Mouse (Mus musculus) embryonic facial prominence, embryonic 14.5 days (tissue): ENCODE measurements around the gene Furin. TPM values are rescaled to one million over a fixed set of nuclear protein-coding genes. Genes with fewer than 3 reads are reported as not detected.

ENCODE experiments used
- ATAC-seq: fragments of 200-750 bp; cut with Nextera tagmentation; 2 replicates; pipeline ENCODE4 v1.8.0; 2017; ENCODE audit warnings: low read depth, moderate number of reproducible peaks, moderate TSS enrichment
- DNase-seq: peaks from one replicate; pipeline ENCODE4 v3.0.0-alpha.2; 2015; ENCODE audit warnings: low spot score
- H3K27ac ChIP-seq: fragments of 300-500 bp; sonication (generic); replicated peaks from 2 replicates; pipeline ENCODE4 v1.5.1; 2014; ENCODE audit warnings: low read depth, mild to moderate bottlenecking, low read length, moderate library complexity
- H3K27me3 ChIP-seq: fragments of 300-500 bp; sonication (generic); replicated peaks from 2 replicates; pipeline ENCODE4 v1.6.1; 2014; ENCODE audit warnings: low read length; ENCODE audit not compliant: control insufficient read depth, insufficient read depth
- H3K36me3 ChIP-seq: fragments of 300-500 bp; sonication (generic); 2 replicates; pipeline ENCODE4 v1.6.1; 2014; ENCODE audit warnings: low read length, mixed read lengths; ENCODE audit not compliant: control insufficient read depth, insufficient read depth
- H3K4me1 ChIP-seq: fragments of 300-500 bp; sonication (generic); 2 replicates; pipeline ENCODE4 v1.6.1; 2014; ENCODE audit warnings: antibody characterized with exemption, low read length; ENCODE audit not compliant: control insufficient read depth, insufficient read depth
- H3K4me2 ChIP-seq: fragments of 300-500 bp; sonication (generic); 2 replicates; pipeline ENCODE4 v1.6.1; 2014; ENCODE audit warnings: low read depth, mild to moderate bottlenecking, low read length, moderate library complexity, mixed read lengths
- H3K4me3 ChIP-seq: fragments of 300-500 bp; sonication (generic); 2 replicates; pipeline ENCODE4 v1.5.1; 2014; ENCODE audit warnings: low read depth, mild to moderate bottlenecking, low read length
- H3K9ac ChIP-seq: fragments of 300-500 bp; sonication (generic); 2 replicates; pipeline ENCODE4 v1.6.1; 2014; ENCODE audit warnings: low read depth, mild to moderate bottlenecking, low read length, moderate library complexity, mixed read lengths
- H3K9me3 ChIP-seq: fragments of 300-500 bp; sonication (generic); 2 replicates; pipeline ENCODE4 v1.6.1; 2016; ENCODE audit warnings: low read length; ENCODE audit not compliant: control insufficient read depth
- WGBS: fragments of 180-500 bp; shearing (Covaris S2); extraction: QIAGEN DNeasy Blood & Tissue Kit; methylation state at CpG from one replicate; pipeline ENCODE4 v1.1.7; 2014; 5-methylcytosine and 5-hydroxymethylcytosine counted together
- polyA plus RNA-seq: library from polyadenylated mRNA; unstranded; fragments of >200 nt; fragmentation: Nextera tagmentation; extraction: Ambion mirVana; gene quantifications from 2 replicates; pipeline ENCODE4 v1.2.1, GENCODE M21; 2014

Furin gene
- polyA plus RNA-seq, 1 experiment from 2014 or later, result 17.2 TPM

DNA sequence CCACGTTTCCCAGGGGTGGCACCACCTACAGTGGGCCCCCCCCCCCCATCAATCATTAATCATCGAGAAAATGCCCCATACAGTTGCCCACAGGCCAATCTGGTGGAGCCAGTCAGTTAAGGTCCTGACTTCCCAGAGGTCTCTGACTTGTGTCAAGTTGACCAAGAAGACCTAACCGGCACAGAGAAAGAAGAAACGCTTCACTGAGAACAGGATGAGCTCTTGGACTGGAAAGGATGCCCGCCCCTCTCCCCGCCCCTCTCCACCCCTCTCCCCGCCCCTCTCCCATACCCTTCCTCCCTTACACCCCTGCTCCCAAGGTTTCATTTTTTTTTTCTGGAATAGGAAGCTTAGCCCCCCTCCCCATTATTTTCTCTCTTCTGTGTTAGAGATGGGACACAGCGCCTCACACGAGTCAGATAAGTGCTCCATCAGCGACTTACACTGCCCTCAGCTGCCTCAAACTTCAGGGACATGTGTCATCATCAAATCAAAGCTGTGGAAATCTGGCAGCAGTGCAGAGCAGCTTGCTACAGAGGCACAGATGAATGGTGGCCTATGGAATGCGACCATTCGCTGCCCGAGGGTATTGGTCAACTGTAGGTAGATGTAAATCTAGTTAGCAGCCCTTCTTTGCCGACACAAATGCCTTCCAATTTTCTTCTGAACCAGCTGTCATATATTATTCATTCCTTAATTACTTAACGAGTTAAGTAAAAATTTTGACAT lies 34.0 kb upstream of the Furin start:
- Histone ChIP-seq H3K9me3 (no peaks in the 10 kb centered on the region), H3K4me1 (peaks cover 23% of the 10 kb centered on the region), H3K4me3 (no peak overlapping the region), H3K27ac (no peak overlapping the region; the same call in 1 of the 2 replicates), H3K4me2 (peak overlapping the region; percentile 44), H3K9ac (peak overlapping the region; percentile 40; the same call in 1 of the 2 replicates), H3K27me3 (no peaks in the 10 kb centered on the region), H3K36me3 (no peaks in the 10 kb centered on the region)
- WGBS, result 24% methylated on average over 13 of the region's 15 CpGs
- peak; percentile 12; the same call in 1 of the 2 replicates for ATAC-seq
- peak; percentile 65 for DNase-seq

DNA sequence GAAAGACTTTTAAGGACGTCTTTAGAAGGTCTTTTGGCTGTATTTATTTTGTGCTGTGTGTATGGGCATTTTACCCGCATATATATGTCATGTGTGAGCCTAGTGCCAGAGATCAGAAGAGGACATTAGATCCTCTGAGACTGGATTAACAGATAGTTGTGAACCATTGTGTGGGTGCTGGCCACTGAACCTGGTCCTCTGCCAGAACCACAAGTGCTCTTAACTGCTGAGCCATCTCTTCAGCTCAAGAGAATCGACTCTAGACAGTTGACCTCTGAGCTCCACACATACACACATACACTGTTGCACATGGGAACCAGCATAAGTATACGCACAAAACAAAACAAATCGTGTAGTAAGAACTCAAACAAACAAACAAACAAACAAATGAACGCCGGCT lies 31.3 kb upstream of the Furin start:
- no peak overlapping the region for H3K4me2 ChIP-seq
- H3K9me3 ChIP-seq, result no peaks in the 10 kb centered on the region
- H3K4me1 ChIP-seq, result peaks cover 10% of the 10 kb centered on the region; the same call in 1 of the 2 replicates
- ATAC-seq (no peak), DNase-seq (no peak)
- no peak overlapping the region for H3K4me3 ChIP-seq
- no peaks in the 10 kb centered on the region for H3K27me3 ChIP-seq
- no peaks in the 10 kb centered on the region for H3K36me3 ChIP-seq
- 86% methylated on average over 7 of the region's 7 CpGs for WGBS
- no peak overlapping the region for H3K9ac ChIP-seq
- H3K27ac ChIP-seq, result no peak overlapping the region

DNA sequence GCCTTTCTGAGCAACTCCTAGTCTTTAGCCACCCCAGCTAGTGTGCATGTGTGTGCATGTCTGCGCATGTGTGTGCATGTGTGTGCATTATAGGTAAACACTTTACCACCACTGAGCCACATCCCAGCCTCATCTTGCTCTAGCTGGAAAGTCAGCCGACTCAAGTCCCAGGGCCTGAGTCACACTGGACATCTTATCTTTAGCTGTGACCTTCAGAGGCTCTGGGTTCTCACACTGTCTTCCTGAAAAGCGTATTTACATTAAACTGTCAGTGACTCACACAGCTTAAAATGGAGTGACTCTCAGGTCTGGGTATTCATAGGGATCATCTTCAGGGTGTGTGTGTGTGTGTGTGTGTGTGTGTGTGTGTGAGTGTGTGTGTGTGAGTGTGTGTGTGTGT lies 30.4 kb upstream of the Furin start:
- Histone ChIP-seq H3K27ac (no peak overlapping the region), H3K9ac (no peak overlapping the region), H3K4me3 (no peak overlapping the region), H3K4me2 (no peak overlapping the region), H3K9me3 (no peaks in the 10 kb centered on the region), H3K36me3 (no peaks in the 10 kb centered on the region), H3K27me3 (no peaks in the 10 kb centered on the region), H3K4me1 (peaks cover 9% of the 10 kb centered on the region; the same call in 1 of the 2 replicates)
- WGBS, result 77% methylated on average over 3 of the region's 3 CpGs
- DNase-seq (no peak), ATAC-seq (no peak)

DNA sequence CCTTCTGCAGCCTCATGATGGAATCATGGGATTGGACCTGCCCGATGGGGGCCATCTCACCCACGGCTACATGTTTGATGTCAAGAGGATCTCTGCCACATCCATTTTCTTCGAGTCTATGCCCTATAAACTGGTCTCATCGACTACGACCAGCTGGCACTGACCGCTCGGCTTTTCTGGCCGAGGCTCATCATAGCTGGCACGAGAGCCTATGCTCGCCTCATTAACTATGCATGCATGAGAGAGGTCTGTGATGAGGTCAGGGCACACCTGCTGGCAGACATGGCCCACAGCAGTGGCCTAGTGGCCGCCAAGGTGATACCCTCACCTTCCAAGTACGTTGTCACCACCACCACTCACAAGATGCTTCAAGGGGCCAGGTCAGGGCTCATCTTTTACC lies 24.4 kb upstream of the Furin start:
- H3K27ac ChIP-seq, result no peak overlapping the region

DNA sequence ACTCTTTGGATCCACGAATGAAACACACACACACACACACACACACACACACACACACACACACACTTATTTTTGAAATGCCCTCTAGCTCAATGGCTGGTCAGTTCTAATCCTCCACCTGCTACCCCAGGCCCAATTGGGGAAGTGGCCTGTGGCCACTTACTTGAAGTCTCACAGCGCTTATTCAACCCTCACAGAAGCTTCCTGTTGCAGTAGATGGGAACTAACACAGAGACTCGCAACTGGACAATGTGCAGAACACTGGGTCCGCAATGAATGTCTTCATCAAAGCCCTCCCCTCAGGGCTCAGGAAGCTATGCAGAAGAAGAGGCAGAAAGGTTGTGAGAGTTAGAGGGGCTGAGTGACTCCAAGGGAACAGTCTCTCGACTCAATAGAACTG lies 22.5 kb upstream of the Furin start:
- H3K27ac ChIP-seq, result no peak overlapping the region
- ATAC-seq (no peak), DNase-seq (no peak)
- no peak overlapping the region for H3K4me3 ChIP-seq
- 76% methylated on average over 5 of the region's 5 CpGs for WGBS
- no peaks in the 10 kb centered on the region for H3K27me3 ChIP-seq
- H3K4me2 ChIP-seq, result no peak overlapping the region
- H3K9me3 ChIP-seq, result no peaks in the 10 kb centered on the region
- H3K36me3 ChIP-seq, result no peaks in the 10 kb centered on the region
- 0 out of 2 replicates have a peak, but pooled peaks cover 4% of the 10 kb centered on the region for H3K4me1 ChIP-seq
- H3K9ac ChIP-seq, result no peak overlapping the region

More for the DNA sequence above, 24.4 kb upstream of the Furin start:
- no peak overlapping the region for H3K4me3 ChIP-seq
- H3K4me1 ChIP-seq, result no peaks in the 10 kb centered on the region
- no peaks in the 10 kb centered on the region for H3K9me3 ChIP-seq
- H3K27me3 ChIP-seq, result no peaks in the 10 kb centered on the region
- ATAC-seq (no peak), DNase-seq (no peak)
- no peak overlapping the region for H3K9ac ChIP-seq
- H3K4me2 ChIP-seq, result no peak overlapping the region
- H3K36me3 ChIP-seq, result no peaks in the 10 kb centered on the region
- 93% methylated on average over 12 of the region's 12 CpGs for WGBS

DNA sequence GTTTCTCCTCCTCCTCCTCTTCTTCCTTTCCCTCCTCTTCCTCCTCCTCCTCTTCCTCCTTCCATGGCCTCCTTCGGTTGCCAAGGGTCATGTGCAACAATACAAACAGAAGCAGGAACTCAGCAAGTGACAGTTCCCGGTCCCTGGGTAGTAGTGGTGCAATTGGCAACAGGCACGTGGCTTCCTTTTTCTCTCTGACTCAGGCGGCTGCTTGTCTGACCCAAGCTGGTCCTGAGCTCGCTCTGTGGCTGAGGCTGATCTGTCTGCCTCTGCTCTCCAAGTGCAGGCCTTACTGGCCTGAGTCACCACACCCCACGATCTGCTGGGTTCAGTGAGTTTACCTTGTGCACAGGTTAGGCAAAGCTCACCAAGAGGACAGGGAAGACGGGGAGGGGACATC lies 21.1 kb upstream of the Furin start:
- DNase-seq (no peak), ATAC-seq (no peak)
- Histone ChIP-seq H3K9me3 (no peaks in the 10 kb centered on the region), H3K27ac (no peak overlapping the region), H3K9ac (no peak overlapping the region), H3K36me3 (no peaks in the 10 kb centered on the region), H3K4me3 (no peak overlapping the region), H3K4me2 (no peak overlapping the region), H3K4me1 (0 out of 2 replicates have a peak, but pooled peaks cover 4% of the 10 kb centered on the region), H3K27me3 (no peaks in the 10 kb centered on the region)
- WGBS, result 75% methylated on average over 7 of the region's 7 CpGs

DNA sequence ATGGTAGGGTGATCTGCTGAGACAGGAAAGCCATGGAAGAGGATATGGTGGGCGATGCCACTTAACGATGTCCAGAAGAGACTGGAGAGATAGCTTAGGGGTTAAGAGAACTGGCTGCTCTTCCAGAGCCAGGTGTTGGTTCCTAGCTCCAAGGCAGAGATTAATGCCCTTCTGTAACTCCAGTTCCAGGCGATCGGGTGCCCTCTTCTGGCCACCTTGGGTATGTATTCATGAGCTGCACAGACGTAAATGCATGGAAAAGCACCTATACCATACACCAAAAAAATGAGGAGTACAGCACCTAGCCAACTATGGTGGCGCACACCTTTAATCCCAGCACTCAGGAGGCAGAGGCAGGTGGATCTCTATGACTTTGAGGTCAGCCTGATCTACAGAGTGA lies 19.5 kb upstream of the Furin start:
- no peaks in the 10 kb centered on the region for H3K36me3 ChIP-seq
- no peak for ATAC-seq
- H3K27me3 ChIP-seq, result no peaks in the 10 kb centered on the region
- 0 out of 2 replicates have a peak, but pooled peaks cover 4% of the 10 kb centered on the region for H3K4me1 ChIP-seq
- no peak for DNase-seq
- H3K27ac ChIP-seq, result no peak overlapping the region
- no peaks in the 10 kb centered on the region for H3K9me3 ChIP-seq
- no peak overlapping the region for H3K9ac ChIP-seq
- no peak overlapping the region for H3K4me2 ChIP-seq
- H3K4me3 ChIP-seq, result no peak overlapping the region
- 77% methylated on average over 6 of the region's 6 CpGs for WGBS

GRCm38 (mm10) chr7:80422759-80423480 lies 17.7 kb upstream of the Furin start:
- no peak overlapping the region; the same call in 1 of the 2 replicates for H3K9ac ChIP-seq
- ATAC-seq (peak; percentile 47; the same call in 1 of the 2 replicates), DNase-seq (peak; percentile 59)
- 0 out of 2 replicates have a peak overlapping the region, but pooled peaks have one; percentile 4 for H3K4me3 ChIP-seq
- no peaks in the 10 kb centered on the region for H3K27me3 ChIP-seq
- H3K4me2 ChIP-seq, result peak overlapping the region; percentile 35
- H3K36me3 ChIP-seq, result no peaks in the 10 kb centered on the region
- H3K4me1 ChIP-seq, result 0 out of 2 replicates have a peak, but pooled peaks cover 4% of the 10 kb centered on the region
- no peaks in the 10 kb centered on the region for H3K9me3 ChIP-seq
- WGBS, result 25% methylated on average over 20 of the region's 20 CpGs
- no peak overlapping the region for H3K27ac ChIP-seq
